Mouse (Mus musculus) neutrophil, adult 59 days (primary cell): ENCODE data around the gene Zfp212. TPM values are rescaled to one million over a fixed set of nuclear protein-coding genes. Genes with fewer than 3 reads are reported as not detected.

Experiments used
- total RNA-seq, 2 experiments: library from RNA; stranded (reverse); gene quantifications; 1 replicate in 1 of 2; 2 replicates in 1 of 2; pipeline ENCODE4 v1.2.4; 2023

Gene Zfp212
- 10 to 100 TPM; 20.6 to 23.3 TPM for total RNA-seq

GRCm38 (mm10) chr6:47920447-47921340 lies at the start of gene Zfp212:
TSS of gene Zfp212 (plus strand) at chr6:47920476.

GRCm38 (mm10) chr6:47877058-47877457 lies 43.2 kb upstream of the Zfp212 start, which contains the start of gene Zfp282:
TSS of gene Zfp282 (plus strand) at chr6:47877204.

GRCm38 (mm10) chr6:47953191-47953726 lies 33.0 kb downstream of the Zfp212 start, which contains the start of gene Zfp956:
TSS of gene Zfp956 (plus strand) at chr6:47953390.

Other genes starting within 250 kb of the Zfp212 start
- 10 to 100 TPM; 44.9 to 46.9 TPM for gene Pdia4, start 107.0 kb upstream of the Zfp212 start, total RNA-seq
- under 1 TPM; 0.11 to 0.35 TPM for gene Zfp786, start 89.6 kb upstream of the Zfp212 start, total RNA-seq
- gene Zfp398, start 84.8 kb upstream of the Zfp212 start, total RNA-seq, result 1 to 10 TPM; 9.1 to 9.7 TPM
- 10 to 100 TPM in 1 of 2 experiments, 1 to 10 TPM in 1; 7.8 to 10.3 TPM for gene Zfp282, start 43.3 kb upstream of the Zfp212 start, total RNA-seq
- 1 to 10 TPM; 3.1 to 4.8 TPM for gene Zfp956, start 32.9 kb downstream of the Zfp212 start, total RNA-seq
- gene Zfp777, start 128.4 kb downstream of the Zfp212 start, total RNA-seq, result 1 to 10 TPM; 7.4 to 8.6 TPM
- 10 to 100 TPM; 33.0 to 33.6 TPM for gene Zfp746, start 166.1 kb downstream of the Zfp212 start, total RNA-seq